Mouse (Mus musculus): ENCODE results near the gene Endod1. TPM values are rescaled to one million over a fixed set of nuclear protein-coding genes. Genes with fewer than 3 reads are reported as not detected.

Endod1 gene
- polyA plus RNA-seq, 1 experiment from 2014 or later = 9.4 TPM

- WGBS (ENCODE audit: missing documents) = 93% methylated on average over 7 of the region's 7 CpGs
- no peaks in the 10 kb centered on the region for H3K36me3 ChIP-seq (ENCODE audit: inconsistent target)
- no peaks in the 10 kb centered on the region for H3K79me2 ChIP-seq (ENCODE audit: inconsistent target)
- H3K4me3 ChIP-seq (ENCODE audit: inconsistent target) = no peak overlapping the region
- no peak overlapping the region for H3K27ac ChIP-seq
Observed at GRCm38 (mm10) chr9:14314477-14314876, 66.8 kb downstream of the Endod1 start.

GRCm38 (mm10) chr9:14313968-14314367 lies 67.3 kb downstream of the Endod1 start:
- no peaks in the 10 kb centered on the region for H3K79me2 ChIP-seq (ENCODE audit: inconsistent target)
- H3K4me3 ChIP-seq (ENCODE audit: inconsistent target) = no peak overlapping the region
- H3K36me3 ChIP-seq (ENCODE audit: inconsistent target) = no peaks in the 10 kb centered on the region
- no peak overlapping the region for H3K27ac ChIP-seq
- 96% methylated on average over 3 of the region's 3 CpGs for WGBS (ENCODE audit: missing documents)

GRCm38 (mm10) chr9:14307341-14307740 lies 74.0 kb downstream of the Endod1 start:
- Histone ChIP-seq H3K36me3 (ENCODE audit: inconsistent target) (no peaks in the 10 kb centered on the region), H3K79me2 (ENCODE audit: inconsistent target) (no peaks in the 10 kb centered on the region), H3K4me3 (ENCODE audit: inconsistent target) (no peak overlapping the region), H3K27ac (no peak overlapping the region)
- 76% methylated on average over 3 of the region's 3 CpGs for WGBS (ENCODE audit: missing documents)

GRCm38 (mm10) chr9:14304262-14304968 lies 76.9 kb downstream of the Endod1 start:
- no peak overlapping the region for H3K27ac ChIP-seq
- 94% methylated on average over 9 of the region's 9 CpGs for WGBS (ENCODE audit: missing documents)
- H3K4me3 ChIP-seq (ENCODE audit: inconsistent target) = no peak overlapping the region
- no peaks in the 10 kb centered on the region for H3K36me3 ChIP-seq (ENCODE audit: inconsistent target)
- H3K79me2 ChIP-seq (ENCODE audit: inconsistent target) = no peaks in the 10 kb centered on the region

Other genes with a start within 250 kb of the Endod1 start
- 4.3 to 6.0 TPM (median 4.9 TPM) in 3 replicates for gene Sesn3, start 106.4 kb downstream of the Endod1 start, polyA plus RNA-seq (2018)
- not detected in 3 replicates for gene Kdm4d, start 119.0 kb upstream of the Endod1 start, polyA plus RNA-seq (2018)
- 155 to 344 TPM (median 171 TPM) in 3 replicates for gene Cwc15, start 119.1 kb upstream of the Endod1 start, polyA plus RNA-seq (2018)